Mouse (Mus musculus) myocyte (in vitro differentiated cells): ENCODE results near the gene Stxbp1. TPM values are rescaled to one million over a fixed set of nuclear protein-coding genes. Genes with fewer than 3 reads are reported as not detected.

Experiments used
- H3K27me3 ChIP-seq: one replicate; pipeline ENCODE4 v1.6.1; 2011; ENCODE audit not compliant: control insufficient read depth, insufficient read depth, insufficient read length
- H3K36me3 ChIP-seq: one replicate; pipeline ENCODE4 v1.6.1; 2011; ENCODE audit not compliant: control insufficient read depth, insufficient read depth
- H3K4me2 ChIP-seq: one replicate; pipeline ENCODE4 v1.6.1; 2011; ENCODE audit warnings: low read depth, control low read depth
- H3K4me3 ChIP-seq: one replicate; pipeline ENCODE4 v1.5.1; 2011; ENCODE audit warnings: mild to moderate bottlenecking, control low read depth, moderate library complexity
- H3K79me2 ChIP-seq: one replicate; pipeline ENCODE4 v1.6.1; 2011; ENCODE audit not compliant: control insufficient read depth, insufficient read depth
- H3ac ChIP-seq: one replicate; pipeline ENCODE4 v1.6.1; 2011; ENCODE audit not compliant: control insufficient read depth, insufficient read length
- CEBPB ChIP-seq: IDR thresholded peaks from 2 replicates; pipeline ENCODE4 v1.6.1; 2011; ENCODE audit warnings: mild to moderate bottlenecking, moderate library complexity; ENCODE audit not compliant: poor library complexity, insufficient read depth, severe bottlenecking
- E2F4 ChIP-seq: IDR thresholded peaks from one replicate; pipeline ENCODE4 v1.6.1; 2011; ENCODE audit warnings: mild to moderate bottlenecking, control low read depth, moderate library complexity; ENCODE audit not compliant: insufficient read depth
- MAX ChIP-seq: IDR thresholded peaks from one replicate; pipeline ENCODE4 v1.6.1; 2011; ENCODE audit warnings: low read depth, mild to moderate bottlenecking, control low read depth
- MYOD1 ChIP-seq, 3 experiments: IDR thresholded peaks; one replicate each; pipeline ENCODE4 v1.6.1; 2011; ENCODE audit warnings: control low read depth in 2 of 3, low read depth in 2 of 3, mild to moderate bottlenecking in 2 of 3, moderate library complexity in 1 of 3; ENCODE audit not compliant: insufficient read length in 2 of 3, control insufficient read depth in 1 of 3
- MYOG ChIP-seq, 3 experiments: IDR thresholded peaks; one replicate each; pipeline ENCODE4 v1.6.1; 2011; ENCODE audit warnings: control low read depth in 2 of 3, low read depth in 2 of 3, mild to moderate bottlenecking in 2 of 3; ENCODE audit not compliant: insufficient read length in 2 of 3, control insufficient read depth in 1 of 3, insufficient read depth in 1 of 3
- POLR2A ChIP-seq: IDR thresholded peaks from one replicate; pipeline ENCODE4 v1.6.1; 2011; ENCODE audit warnings: low read depth, mild to moderate bottlenecking, control low read depth, moderate library complexity; ENCODE audit not compliant: insufficient read length
- POLR2AphosphoS2 ChIP-seq: IDR thresholded peaks from one replicate; pipeline ENCODE4 v1.6.1; 2011; ENCODE audit warnings: low read depth, control low read depth; ENCODE audit not compliant: insufficient read length
- REST ChIP-seq: IDR thresholded peaks from one replicate; pipeline ENCODE4 v1.6.1; 2011; ENCODE audit warnings: mild to moderate bottlenecking, control low read depth, moderate library complexity; ENCODE audit not compliant: insufficient read depth, insufficient read length
- SRF ChIP-seq: IDR thresholded peaks from one replicate; pipeline ENCODE4 v1.6.1; 2011; ENCODE audit warnings: low read depth; ENCODE audit not compliant: control insufficient read depth, insufficient read length
- TCF12 ChIP-seq: IDR thresholded peaks from one replicate; pipeline ENCODE4 v1.6.1; 2011; ENCODE audit warnings: mild to moderate bottlenecking, control low read depth; ENCODE audit not compliant: poor library complexity, insufficient read depth, severe bottlenecking
- TCF3 ChIP-seq: IDR thresholded peaks from one replicate; pipeline ENCODE4 v1.6.1; 2011; ENCODE audit warnings: low read depth, control low read depth; ENCODE audit not compliant: insufficient read length
- USF1 ChIP-seq: IDR thresholded peaks from one replicate; pipeline ENCODE4 v1.6.1; 2011; ENCODE audit warnings: low read depth, mild to moderate bottlenecking, control low read depth, moderate library complexity
- polyA plus RNA-seq: library from polyadenylated mRNA; unstranded; fragments of >200 nt; fragmentation: generic; extraction: Trizol; gene quantifications from one replicate; pipeline ENCODE4 v1.2.1, GENCODE M21; 2012; ENCODE audit warnings: missing spikeins

Stxbp1 gene
- polyA plus RNA-seq, 1 experiment, result 32.2 TPM

DNA sequence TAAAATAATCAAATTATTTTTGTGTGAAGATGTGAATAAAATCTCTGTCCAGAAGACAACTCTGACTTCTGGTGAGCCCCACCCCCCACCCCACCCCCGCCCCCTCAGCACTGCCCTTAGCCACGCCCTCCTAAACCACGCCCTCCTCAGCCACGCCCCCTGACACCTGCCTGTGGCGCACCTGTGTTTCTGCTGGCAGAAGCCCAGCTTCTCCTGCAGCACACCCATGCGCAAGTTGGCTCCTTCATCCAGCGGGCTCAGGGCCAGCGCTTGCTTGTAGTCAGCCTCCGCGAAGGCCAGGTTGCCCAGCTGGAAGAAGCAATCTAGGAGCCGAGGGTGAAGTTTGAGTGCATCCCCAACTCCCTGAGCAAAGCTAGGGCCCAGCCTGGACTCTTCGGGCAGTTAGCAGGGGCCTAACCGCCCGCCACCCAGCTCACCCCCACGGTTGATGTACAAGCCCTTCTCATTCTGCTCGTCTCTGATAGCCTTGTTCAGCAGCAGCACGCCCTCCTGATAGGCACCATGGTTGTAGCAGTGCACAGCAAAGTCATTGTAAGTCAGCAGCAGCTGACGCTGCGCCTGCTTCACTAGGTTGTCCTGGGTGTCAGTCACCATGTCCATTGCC lies 78.3 kb downstream of the Stxbp1 start:
- no peak overlapping the region for H3K4me2 ChIP-seq
- no peaks in the 10 kb centered on the region for H3K27me3 ChIP-seq
- H3K79me2 ChIP-seq, result no peaks in the 10 kb centered on the region
- H3ac ChIP-seq, result no peak overlapping the region
- H3K4me3 ChIP-seq, result no peak overlapping the region
- H3K36me3 ChIP-seq, result no peaks in the 10 kb centered on the region
- TF ChIP-seq SRF (no peak), CEBPB (no peak), USF1 (no peak), TCF12 (no peak), MYOD1 (IDR thresholded peaks at IDR 0.05; ENCODE audit: control insufficient read depth in 1 of 3, insufficient read length in 2 of 3, low read depth in 2 of 3) (no peak), MAX (no peak), POLR2AphosphoS2 (no peak)

GRCm38 (mm10) chr2:32767241-32767640 lies 79.8 kb downstream of the Stxbp1 start:
- H3K79me2 ChIP-seq, result no peaks in the 10 kb centered on the region
- H3K4me3 ChIP-seq, result no peak overlapping the region
- no peaks in the 10 kb centered on the region for H3K27me3 ChIP-seq
- H3K36me3 ChIP-seq, result no peaks in the 10 kb centered on the region
- no peak overlapping the region for H3ac ChIP-seq
- TF ChIP-seq USF1, result no peak
- no peak for TF ChIP-seq REST
- no peak for TF ChIP-seq MAX
- TF ChIP-seq POLR2A, result no peak
- no peak overlapping the region for H3K4me2 ChIP-seq

DNA sequence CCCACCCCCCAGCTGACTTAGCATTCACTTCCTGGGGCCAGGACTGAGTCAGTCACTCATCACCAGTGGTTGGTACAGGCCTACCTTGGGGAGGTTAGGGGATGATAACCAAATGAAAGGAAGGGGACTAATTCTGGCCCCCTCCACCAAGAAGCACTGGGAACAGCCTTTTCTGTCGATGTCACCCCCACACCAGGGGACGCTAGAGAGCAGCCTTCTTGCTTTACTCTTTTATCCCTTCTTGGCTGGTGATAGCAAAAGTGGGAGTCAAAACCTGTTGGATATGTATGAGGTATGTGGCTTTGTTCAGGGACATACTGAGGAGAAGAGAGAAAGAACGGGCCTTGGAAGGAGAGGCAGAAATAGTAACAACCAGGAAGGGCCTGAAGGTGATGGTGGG lies 83.7 kb downstream of the Stxbp1 start:
- Histone ChIP-seq H3K36me3 (no peaks in the 10 kb centered on the region), H3ac (no peak overlapping the region), H3K79me2 (no peaks in the 10 kb centered on the region), H3K27me3 (no peaks in the 10 kb centered on the region), H3K4me3 (no peak overlapping the region), H3K4me2 (no peak overlapping the region)
- no peak for TF ChIP-seq MYOG (IDR thresholded peaks at IDR 0.05; ENCODE audit: control insufficient read depth in 1 of 3, insufficient read depth in 1 of 3, insufficient read length in 2 of 3, low read depth in 2 of 3)
- TF ChIP-seq MYOD1 (IDR thresholded peaks at IDR 0.05; ENCODE audit: control insufficient read depth in 1 of 3, insufficient read length in 2 of 3, low read depth in 2 of 3), result no peak
- TF ChIP-seq SRF, result no peak
- TF ChIP-seq USF1, result no peak
- no peak for TF ChIP-seq MAX
- TF ChIP-seq TCF3, result no peak
- TF ChIP-seq REST, result no peak
- TF ChIP-seq TCF12, result no peak

DNA sequence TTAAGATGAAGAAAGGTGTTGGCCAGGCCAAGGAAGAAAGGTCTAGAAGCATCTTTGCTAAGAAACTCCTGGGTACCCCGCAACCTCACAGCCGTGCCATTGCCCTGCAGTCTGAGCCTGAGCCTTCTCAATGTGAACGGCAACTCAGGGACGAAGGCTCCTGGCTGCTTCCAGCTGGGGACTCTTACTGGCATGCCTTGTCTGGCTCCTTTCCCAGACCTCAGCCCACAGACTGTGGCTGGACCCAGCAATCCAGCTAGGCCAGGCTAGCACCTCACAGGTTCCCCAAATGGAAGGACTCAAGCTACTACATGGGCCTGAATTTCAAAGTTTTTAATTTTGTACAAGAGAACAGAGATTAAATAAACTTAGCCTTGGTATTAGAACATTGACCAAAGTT lies 85.2 kb downstream of the Stxbp1 start:
- no peaks in the 10 kb centered on the region for H3K36me3 ChIP-seq
- no peak overlapping the region for H3K4me2 ChIP-seq
- H3K4me3 ChIP-seq, result no peak overlapping the region
- TF ChIP-seq TCF3 (no peak), CEBPB (no peak), USF1 (no peak), REST (no peak), MAX (no peak), E2F4 (no peak), TCF12 (no peak), SRF (no peak), MYOD1 (IDR thresholded peaks at IDR 0.05; ENCODE audit: control insufficient read depth in 1 of 3, insufficient read length in 2 of 3, low read depth in 2 of 3) (no peak), MYOG (IDR thresholded peaks at IDR 0.05; ENCODE audit: control insufficient read depth in 1 of 3, insufficient read depth in 1 of 3, insufficient read length in 2 of 3, low read depth in 2 of 3) (no peak), POLR2A (no peak), POLR2AphosphoS2 (no peak)
- H3K79me2 ChIP-seq, result no peaks in the 10 kb centered on the region
- H3K27me3 ChIP-seq, result no peaks in the 10 kb centered on the region
- H3ac ChIP-seq, result no peak overlapping the region

GRCm38 (mm10) chr2:32761361-32761760 lies 85.7 kb downstream of the Stxbp1 start:
- no peaks in the 10 kb centered on the region for H3K27me3 ChIP-seq
- TF ChIP-seq TCF3 (no peak), MYOD1 (IDR thresholded peaks at IDR 0.05; ENCODE audit: control insufficient read depth in 1 of 3, insufficient read length in 2 of 3, low read depth in 2 of 3) (no peak), POLR2AphosphoS2 (no peak)
- no peak overlapping the region for H3K4me2 ChIP-seq
- no peak overlapping the region for H3ac ChIP-seq
- no peaks in the 10 kb centered on the region for H3K79me2 ChIP-seq
- no peaks in the 10 kb centered on the region for H3K36me3 ChIP-seq
- H3K4me3 ChIP-seq, result no peak overlapping the region
